Mouse (Mus musculus) liver, embryonic 14.5 days (tissue): ENCODE measurements around the gene Appbp2.

Experiments
- CTCF ChIP-seq: IDR thresholded peaks from 2 replicates; pipeline ENCODE4 v1.5.1; 2016; ENCODE audit warnings: antibody characterized with exemption, low read depth, control low read depth
- EP300 ChIP-seq: IDR thresholded peaks from 2 replicates; pipeline ENCODE4 v1.6.1; 2016; ENCODE audit warnings: antibody characterized with exemption, low read depth

GRCm38 (mm10) chr11:85152256-85152930 lies 82.5 kb downstream of the Appbp2 start:
- TF ChIP-seq CTCF (no peak), EP300 (no peak)
